Mouse (Mus musculus) liver, adult 2 months (tissue): Measurements from ENCODE around the gene Mrpl16. TPM values are rescaled to one million over a fixed set of nuclear protein-coding genes. Genes with fewer than 3 reads are reported as not detected.
A peak's percentile ranks its signal among the peaks of the same experiment; 100 is the strongest.

Experiments used
- DNase-seq: peaks from one replicate; pipeline ENCODE4 v3.0.0-alpha.2; 2011; ENCODE audit warnings: low read depth, low spot score; ENCODE audit errors: extremely low read depth
- H3K27ac ChIP-seq: fragments of 200-500 bp; replicated peaks from 2 replicates; pipeline ENCODE4 v1.5.1; 2012; ENCODE audit warnings: low read depth, mild to moderate bottlenecking, control low read depth, inconsistent platforms, low read length; ENCODE audit not compliant: insufficient read depth
- H3K27me3 ChIP-seq: fragments of 200-500 bp; 2 replicates; pipeline ENCODE4 v1.6.1; 2012; ENCODE audit warnings: mild to moderate bottlenecking, moderate library complexity, low read length, inconsistent platforms; ENCODE audit not compliant: control insufficient read depth, insufficient read depth
- H3K36me3 ChIP-seq: fragments of 200-500 bp; 2 replicates; pipeline ENCODE4 v1.6.1; 2012; ENCODE audit warnings: low read length, inconsistent platforms; ENCODE audit not compliant: control insufficient read depth, insufficient read depth
- H3K4me1 ChIP-seq: fragments of 200-500 bp; 2 replicates; pipeline ENCODE4 v1.6.1; 2011; ENCODE audit warnings: low read length; ENCODE audit not compliant: control insufficient read depth, insufficient read depth
- H3K4me3 ChIP-seq: fragments of 200-500 bp; 2 replicates; pipeline ENCODE4 v1.5.1; 2011; ENCODE audit warnings: low read depth, mild to moderate bottlenecking, control low read depth, low read length, moderate library complexity; ENCODE audit not compliant: insufficient read depth
- H3K79me2 ChIP-seq: fragments of 200-500 bp; 2 replicates; pipeline ENCODE4 v1.6.1; 2012; ENCODE audit warnings: inconsistent platforms, mild to moderate bottlenecking, low read length, moderate library complexity; ENCODE audit not compliant: control insufficient read depth, insufficient read depth
- H3K9ac ChIP-seq: fragments of 200-500 bp; 2 replicates; pipeline ENCODE4 v1.6.1; 2012; ENCODE audit warnings: low read depth, mild to moderate bottlenecking, control low read depth, inconsistent platforms, low read length
- CTCF ChIP-seq: fragments of 200-500 bp; IDR thresholded peaks from 2 replicates; pipeline ENCODE4 v1.5.1; 2011; ENCODE audit warnings: low read depth, low read length, control low read depth
- POLR2A ChIP-seq: fragments of 200-500 bp; IDR thresholded peaks from 2 replicates; pipeline ENCODE4 v1.6.1; 2011; ENCODE audit warnings: low read length, control low read depth; ENCODE audit not compliant: insufficient read depth; ENCODE audit errors: extremely low read depth
- WGBS: fragments of 180-500 bp; shearing (Covaris S2); methylation state at CpG from one replicate; pipeline ENCODE4 v1.1.7; 2018; 5-methylcytosine and 5-hydroxymethylcytosine counted together
- polyA plus RNA-seq: library from polyadenylated mRNA; depleted of rRNA; stranded (reverse); fragments of >200 nt; gene quantifications from 2 replicates; pipeline ENCODE4 v1.2.3, GENCODE M21; 2012
- total RNA-seq: library from RNA; depleted of rRNA; stranded (reverse); fragments of >200 nt; gene quantifications from 2 replicates; pipeline ENCODE4 v1.2.3, GENCODE M21; 2014

Mrpl16 gene
- total and polyA plus RNA-seq, 2 experiments = 20.6 to 28.8 TPM

DNA sequence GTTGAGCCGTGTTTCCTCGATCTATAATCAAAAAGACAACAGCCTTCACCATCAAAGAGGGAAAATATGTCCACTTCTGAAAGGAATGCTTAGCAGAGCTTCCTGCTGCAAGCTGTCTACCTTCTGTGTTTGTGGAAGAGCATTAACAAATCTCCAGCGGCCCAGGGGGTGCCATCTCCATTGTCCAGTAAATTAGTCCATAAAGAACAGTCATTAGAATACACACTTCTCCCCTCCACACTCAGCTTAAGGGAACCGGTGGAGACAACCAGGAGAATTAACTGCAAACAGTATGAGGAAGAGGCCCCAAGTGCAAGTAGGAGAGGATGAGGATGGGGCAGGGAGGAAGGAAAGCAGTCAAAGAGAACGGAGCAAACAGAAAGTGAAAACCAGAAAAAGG, 21.6 kb downstream of the Mrpl16 start:
- H3K27me3 ChIP-seq = no peaks in the 10 kb centered on the region
- no peak for TF ChIP-seq POLR2A
- TF ChIP-seq CTCF = no peak
- H3K27ac ChIP-seq = no peak overlapping the region
- H3K4me3 ChIP-seq = no peak overlapping the region
- H3K79me2 ChIP-seq = no peaks in the 10 kb centered on the region
- H3K36me3 ChIP-seq = no peaks in the 10 kb centered on the region
- H3K4me1 ChIP-seq = no peaks in the 10 kb centered on the region
- H3K9ac ChIP-seq = no peak overlapping the region
- 74% methylated on average over 5 of the region's 5 CpGs for WGBS
- DNase-seq = no peak

GRCm38 (mm10) chr19:11793741-11794359, 23.7 kb downstream of the Mrpl16 start:
- no peak for TF ChIP-seq CTCF
- TF ChIP-seq POLR2A = no peak
- no peaks in the 10 kb centered on the region for H3K27me3 ChIP-seq
- no peak for DNase-seq
- H3K9ac ChIP-seq = no peak overlapping the region
- no peaks in the 10 kb centered on the region for H3K4me1 ChIP-seq
- WGBS = 77% methylated on average over 2 of the region's 2 CpGs
- H3K27ac ChIP-seq = no peak overlapping the region
- H3K4me3 ChIP-seq = no peak overlapping the region
- no peaks in the 10 kb centered on the region for H3K79me2 ChIP-seq
- no peaks in the 10 kb centered on the region for H3K36me3 ChIP-seq

GRCm38 (mm10) chr19:11794447-11794846, 24.3 kb downstream of the Mrpl16 start:
- no peak for DNase-seq
- WGBS = 78% methylated on average over 6 of the region's 6 CpGs
- no peaks in the 10 kb centered on the region for H3K79me2 ChIP-seq
- no peak overlapping the region for H3K27ac ChIP-seq
- no peaks in the 10 kb centered on the region for H3K27me3 ChIP-seq
- no peaks in the 10 kb centered on the region for H3K36me3 ChIP-seq
- H3K4me3 ChIP-seq = no peak overlapping the region
- H3K9ac ChIP-seq = no peak overlapping the region
- H3K4me1 ChIP-seq = no peaks in the 10 kb centered on the region
- TF ChIP-seq CTCF (no peak), POLR2A (no peak)

DNA sequence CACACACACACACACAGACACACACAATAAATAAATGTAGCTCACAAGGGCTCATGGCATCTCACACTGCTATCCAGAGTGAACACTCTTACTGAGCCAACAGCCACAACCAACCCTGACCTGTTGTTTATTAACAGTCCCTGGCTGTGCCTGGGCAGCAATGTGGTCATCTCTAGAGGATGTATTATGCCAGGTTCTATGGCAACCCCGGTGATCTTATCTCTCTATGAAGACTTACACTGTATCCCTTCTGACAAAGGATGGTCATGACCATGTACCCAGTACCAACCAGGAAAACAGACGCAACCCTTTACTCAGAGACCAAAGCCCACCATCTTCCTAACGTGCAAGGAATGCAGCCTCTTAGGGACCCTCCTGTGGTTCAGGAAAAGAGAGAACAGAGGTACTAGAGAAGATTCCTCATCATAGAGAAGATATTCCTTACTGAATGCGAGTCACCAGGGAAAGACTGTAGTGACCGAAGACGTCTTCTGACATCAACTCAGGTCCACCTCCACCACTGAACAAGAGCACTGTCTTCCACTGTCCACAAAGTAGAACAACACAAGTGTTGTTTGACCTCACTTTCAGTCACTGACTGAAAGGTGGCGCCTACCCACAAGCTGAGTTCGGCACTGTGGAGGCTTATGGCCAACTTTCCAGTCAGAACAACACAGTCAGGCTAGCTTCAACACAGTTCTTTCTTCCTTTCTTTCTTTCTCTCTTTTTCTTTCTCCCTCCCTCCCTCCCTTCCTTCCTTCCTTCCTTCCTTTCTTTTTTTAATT, 30.5 kb downstream of the Mrpl16 start:
- H3K27ac ChIP-seq = no peak overlapping the region
- no peaks in the 10 kb centered on the region for H3K79me2 ChIP-seq
- H3K4me3 ChIP-seq = no peak overlapping the region
- WGBS = 69% methylated on average over 8 of the region's 8 CpGs
- no peaks in the 10 kb centered on the region for H3K27me3 ChIP-seq
- no peaks in the 10 kb centered on the region; the same call in 1 of the 2 replicates for H3K4me1 ChIP-seq
- H3K36me3 ChIP-seq = no peaks in the 10 kb centered on the region; the same call in 1 of the 2 replicates
- TF ChIP-seq POLR2A = no peak
- no peak for TF ChIP-seq CTCF
- no peak for DNase-seq
- H3K9ac ChIP-seq = no peak overlapping the region

- no peak overlapping the region for H3K9ac ChIP-seq
- no peak for TF ChIP-seq POLR2A
- WGBS = 69% methylated on average over 1 of the region's 1 CpGs
- DNase-seq = peak; percentile 53
- no peaks in the 10 kb centered on the region; the same call in 1 of the 2 replicates for H3K36me3 ChIP-seq
- no peaks in the 10 kb centered on the region; the same call in 1 of the 2 replicates for H3K4me1 ChIP-seq
- H3K79me2 ChIP-seq = no peaks in the 10 kb centered on the region
- no peak overlapping the region; the same call in 1 of the 2 replicates for H3K27ac ChIP-seq
- H3K27me3 ChIP-seq = no peaks in the 10 kb centered on the region
- no peak overlapping the region for H3K4me3 ChIP-seq
Measured at GRCm38 (mm10) chr19:11804423-11804822, 34.2 kb downstream of the Mrpl16 start.

- H3K79me2 ChIP-seq = no peaks in the 10 kb centered on the region
- TF ChIP-seq CTCF (no peak), POLR2A (no peak)
- no peaks in the 10 kb centered on the region for H3K27me3 ChIP-seq
- WGBS = 49% methylated on average over 2 of the region's 2 CpGs
- H3K9ac ChIP-seq = no peak overlapping the region
- no peak overlapping the region for H3K27ac ChIP-seq
- no peak overlapping the region for H3K4me3 ChIP-seq
- no peaks in the 10 kb centered on the region; the same call in 1 of the 2 replicates for H3K4me1 ChIP-seq
- no peak for DNase-seq
- H3K36me3 ChIP-seq = no peaks in the 10 kb centered on the region; the same call in 1 of the 2 replicates
Measured at GRCm38 (mm10) chr19:11807251-11807650, 37.1 kb downstream of the Mrpl16 start.
